Mouse (Mus musculus) MN1 (cell line): ENCODE results near the gene Rnf157.
"Not testable (repeated sequence)": the region's sequence is repeated elsewhere in the genome, so short reads cannot be mapped to it uniquely, and the experiment has no call there.

Experiments used
- DNase-seq: peaks from one replicate; pipeline ENCODE4 v3.0.0-alpha.2; 2016; ENCODE audit warnings: low spot score

Gene Rnf157

GRCm38 (mm10) chr11:116418194-116418840 lies 5.5 kb upstream of the Rnf157 start:
- no peak for DNase-seq

- no peak for DNase-seq
These were observed 4.2 kb upstream of the Rnf157 start for GRCm38 (mm10) chr11:116417054-116417453.

GRCm38 (mm10) chr11:116416196-116416943 lies 3.5 kb upstream of the Rnf157 start:
- DNase-seq = no peak

GRCm38 (mm10) chr11:116413631-116414022 lies 795 bp upstream of the Rnf157 start:
- DNase-seq = no peak

- no peak for DNase-seq
These were observed 604 bp downstream of the Rnf157 start for GRCm38 (mm10) chr11:116412028-116412827.

- peak; percentile 30 for DNase-seq
These were observed 1.2 kb downstream of the Rnf157 start for GRCm38 (mm10) chr11:116411582-116411981.

GRCm38 (mm10) chr11:116410415-116410814 lies 2.4 kb downstream of the Rnf157 start:
- not testable (repeated sequence) for DNase-seq

GRCm38 (mm10) chr11:116409008-116409407 lies 3.8 kb downstream of the Rnf157 start:
- DNase-seq = no peak

GRCm38 (mm10) chr11:116406231-116406728 lies 6.6 kb downstream of the Rnf157 start:
- DNase-seq = no peak

GRCm38 (mm10) chr11:116405601-116406000 lies 7.2 kb downstream of the Rnf157 start:
- DNase-seq = no peak

GRCm38 (mm10) chr11:116400560-116400959 lies 12.3 kb downstream of the Rnf157 start:
- DNase-seq = no peak

GRCm38 (mm10) chr11:116398348-116398677 lies 14.5 kb downstream of the Rnf157 start:
- DNase-seq = no peak

- no peak for DNase-seq
These were observed 15.1 kb downstream of the Rnf157 start for GRCm38 (mm10) chr11:116397517-116398347.

GRCm38 (mm10) chr11:116396934-116397330 lies 15.9 kb downstream of the Rnf157 start:
- DNase-seq = no peak

GRCm38 (mm10) chr11:116396276-116396933 lies 16.4 kb downstream of the Rnf157 start:
- no peak for DNase-seq

GRCm38 (mm10) chr11:116394769-116395168 lies 18.1 kb downstream of the Rnf157 start:
- DNase-seq = no peak

- no peak for DNase-seq
These were observed 23.9 kb downstream of the Rnf157 start for GRCm38 (mm10) chr11:116388841-116389480.

- peak; percentile 47 for DNase-seq
These were observed 25.5 kb downstream of the Rnf157 start for GRCm38 (mm10) chr11:116387086-116388071.

GRCm38 (mm10) chr11:116385999-116386398 lies 26.8 kb downstream of the Rnf157 start:
- no peak for DNase-seq
